Mouse (Mus musculus) bone marrow, adult 2 months (tissue): ENCODE data around the gene Stt3b. TPM values are rescaled to one million over a fixed set of nuclear protein-coding genes. Genes with fewer than 3 reads are reported as not detected.
"Not testable (repeated sequence)": the region's sequence is repeated elsewhere in the genome, so short reads cannot be mapped to it uniquely, and the experiment has no call there.

Experiments used
- H3K27ac ChIP-seq: fragments of 200-500 bp; 2 replicates; pipeline ENCODE4 v1.5.1; 2012; ENCODE audit warnings: low read depth, mild to moderate bottlenecking, control low read depth, inconsistent platforms, low read length; ENCODE audit not compliant: control insufficient read depth, poor library complexity, insufficient read depth
- H3K4me1 ChIP-seq: fragments of 200-500 bp; 2 replicates; pipeline ENCODE4 v1.6.1; 2011; ENCODE audit warnings: low read length; ENCODE audit not compliant: control insufficient read depth, insufficient read depth
- H3K4me3 ChIP-seq: fragments of 200-500 bp; replicated peaks from 2 replicates; pipeline ENCODE3; 2011; ENCODE audit warnings: mild to moderate bottlenecking, low read depth, low read length, control low read depth; ENCODE audit not compliant: control insufficient read depth
- CTCF ChIP-seq: fragments of 200-500 bp; IDR thresholded peaks from 2 replicates; pipeline ENCODE4 v1.5.1; 2011; ENCODE audit warnings: low read length, control low read depth; ENCODE audit not compliant: control insufficient read depth, insufficient read depth
- POLR2A ChIP-seq: fragments of 200-500 bp; IDR thresholded peaks from 2 replicates; pipeline ENCODE4 v1.6.1; 2011; ENCODE audit warnings: low read depth, mild to moderate bottlenecking, control low read depth, low read length, borderline replicate concordance; ENCODE audit not compliant: control insufficient read depth
- WGBS: fragments of 180-500 bp; shearing (Covaris S2); methylation state at CpG from one replicate; pipeline ENCODE4 v1.1.7; 2018; 5-methylcytosine and 5-hydroxymethylcytosine counted together
- polyA plus RNA-seq: library from polyadenylated mRNA; stranded (reverse); fragments of >200 nt; gene quantifications from 2 replicates; pipeline ENCODE4 v1.2.4, GENCODE M21; 2011; ENCODE audit warnings: low replicate concordance; ENCODE audit not compliant: missing spikeins, insufficient read depth, insufficient read length

Gene Stt3b
- polyA plus RNA-seq, 1 experiment: 23.9 TPM

DNA sequence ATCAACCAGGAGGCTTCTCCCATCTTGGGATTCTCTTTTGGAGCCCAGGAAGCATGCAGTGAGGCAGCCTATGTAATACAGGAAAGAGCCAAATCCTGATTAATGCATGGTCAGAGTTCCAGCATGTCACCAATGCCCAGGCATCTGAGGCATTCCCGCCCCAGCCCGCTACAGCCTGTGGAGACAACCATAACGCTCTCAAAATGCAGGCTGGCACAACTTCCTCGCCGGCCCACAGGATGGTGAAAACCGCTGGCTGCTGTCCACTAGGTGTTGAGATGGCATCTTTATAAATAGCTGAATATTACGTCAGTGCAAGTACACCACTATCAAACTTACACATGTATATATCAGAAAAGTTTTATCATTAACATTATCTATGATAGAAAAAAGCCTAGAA is 13.5 kb downstream of the Stt3b start:
- 37% methylated on average over 7 of the region's 7 CpGs for WGBS
- H3K4me1 ChIP-seq: no peaks in the 10 kb centered on the region; the same call in 1 of the 2 replicates
- H3K4me3 ChIP-seq: no peak overlapping the region
- TF ChIP-seq CTCF: no peak
- no peak for TF ChIP-seq POLR2A
- no peak overlapping the region for H3K27ac ChIP-seq

DNA sequence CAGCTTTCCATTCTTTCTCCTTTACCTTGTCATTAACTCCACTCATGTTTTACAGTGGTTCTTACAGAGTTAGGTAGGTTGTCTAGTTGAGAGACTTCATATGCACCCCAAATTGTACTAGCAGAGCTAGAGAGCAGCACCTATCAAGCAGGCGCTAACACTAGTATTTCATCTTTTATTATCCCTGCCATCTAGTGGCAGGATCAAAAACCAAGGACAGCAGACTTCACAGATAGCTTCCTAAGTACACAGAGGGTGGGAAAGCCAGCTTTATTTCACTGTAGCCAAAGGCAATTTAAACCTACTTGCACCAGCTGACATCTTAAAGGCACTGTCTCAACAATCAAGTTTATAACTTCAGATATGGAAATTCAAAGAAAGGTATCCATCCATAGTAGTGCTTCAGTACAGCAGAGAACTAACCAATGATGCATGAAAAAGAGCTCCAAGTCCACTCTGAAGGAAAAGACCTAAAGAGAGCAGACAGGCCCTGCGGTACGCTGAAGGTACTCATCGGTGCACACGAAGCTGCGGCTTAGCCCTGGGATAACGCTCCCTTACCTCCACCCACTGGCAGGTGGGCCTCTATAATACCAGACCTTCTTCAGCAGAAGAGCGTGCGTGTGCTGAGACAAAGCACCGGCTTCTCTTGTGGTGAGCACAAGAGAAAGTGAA is 16.2 kb downstream of the Stt3b start:
- H3K4me3 ChIP-seq: no peak overlapping the region
- no peak for TF ChIP-seq POLR2A
- no peak for TF ChIP-seq CTCF
- WGBS: 84% methylated on average over 10 of the region's 10 CpGs
- H3K27ac ChIP-seq: no peak overlapping the region
- no peaks in the 10 kb centered on the region; the same call in 1 of the 2 replicates for H3K4me1 ChIP-seq

- TF ChIP-seq CTCF (no peak), POLR2A (no peak)
- no peak overlapping the region for H3K27ac ChIP-seq
- WGBS: 88% methylated on average over 6 of the region's 6 CpGs
- no peak overlapping the region for H3K4me3 ChIP-seq
- no peaks in the 10 kb centered on the region; the same call in 1 of the 2 replicates for H3K4me1 ChIP-seq
Measured at GRCm38 (mm10) chr9:115287774-115288434, 22.3 kb downstream of the Stt3b start.

- Histone ChIP-seq H3K27ac (no peak overlapping the region), H3K4me3 (no peak overlapping the region), H3K4me1 (no peaks in the 10 kb centered on the region; the same call in 1 of the 2 replicates)
- WGBS: 92% methylated on average over 4 of the region's 4 CpGs
- TF ChIP-seq POLR2A: no peak
- no peak for TF ChIP-seq CTCF
Measured at GRCm38 (mm10) chr9:115284385-115284784, 25.8 kb downstream of the Stt3b start.

DNA sequence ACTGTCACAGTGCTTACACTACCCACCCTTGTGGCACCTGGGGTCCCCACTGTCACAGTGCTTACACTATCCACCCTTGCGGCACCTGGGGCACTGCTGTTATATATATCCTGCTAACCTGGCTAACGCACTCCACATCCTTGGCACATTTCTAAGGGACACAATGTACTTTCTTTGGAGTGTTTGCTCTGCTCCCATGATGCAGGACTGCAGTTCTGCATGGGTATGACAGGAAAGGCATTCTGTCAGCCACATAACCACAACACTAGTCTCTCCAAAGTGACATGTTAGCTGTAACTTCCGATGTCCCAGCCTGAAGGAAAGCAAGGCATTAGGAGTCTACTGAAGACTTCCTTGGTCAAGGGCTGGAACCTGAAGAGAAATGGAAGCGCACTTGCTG is 26.8 kb downstream of the Stt3b start:
- TF ChIP-seq POLR2A: no peak
- Histone ChIP-seq H3K4me3 (no peak overlapping the region), H3K27ac (no peak overlapping the region), H3K4me1 (no peaks in the 10 kb centered on the region; the same call in 1 of the 2 replicates)
- WGBS: 78% methylated on average over 4 of the region's 4 CpGs

DNA sequence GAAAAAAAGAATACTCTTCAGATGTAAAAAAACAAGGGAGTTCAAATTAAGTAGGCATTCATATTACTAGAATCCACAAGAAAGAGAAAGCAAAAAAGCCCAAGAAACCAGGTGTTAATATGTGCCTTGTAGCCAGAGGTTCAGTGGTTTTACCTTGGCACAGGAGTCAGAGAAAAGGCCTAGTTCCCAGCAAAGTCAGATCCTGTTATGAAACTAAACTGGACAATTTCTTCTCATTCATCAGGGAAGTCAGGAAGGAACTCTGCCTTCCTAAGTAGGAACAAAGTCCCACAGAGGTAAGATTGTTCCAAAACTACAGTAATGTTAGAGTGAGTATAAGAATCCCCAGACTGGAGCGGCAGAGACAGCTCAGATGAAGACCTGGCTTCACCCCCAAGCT is 31.6 kb downstream of the Stt3b start:
- WGBS: 87% methylated on average over 1 of the region's 1 CpGs
- no peak overlapping the region for H3K27ac ChIP-seq
- no peak overlapping the region for H3K4me3 ChIP-seq
- TF ChIP-seq POLR2A (no peak), CTCF (no peak)
- no peaks in the 10 kb centered on the region; the same call in 1 of the 2 replicates for H3K4me1 ChIP-seq

- WGBS: 90% methylated on average over 6 of the region's 6 CpGs
- H3K4me1 ChIP-seq: no peaks in the 10 kb centered on the region
- H3K4me3 ChIP-seq: no peak overlapping the region
- H3K27ac ChIP-seq: no peak overlapping the region
- no peak for TF ChIP-seq CTCF
- no peak for TF ChIP-seq POLR2A
Measured at GRCm38 (mm10) chr9:115274806-115275205, 35.4 kb downstream of the Stt3b start.

- TF ChIP-seq POLR2A (no peak), CTCF (no peak)
- no peak overlapping the region for H3K4me3 ChIP-seq
- H3K4me1 ChIP-seq: no peaks in the 10 kb centered on the region
- 91% methylated on average over 7 of the region's 7 CpGs for WGBS
- H3K27ac ChIP-seq: no peak overlapping the region
Measured at GRCm38 (mm10) chr9:115273095-115273649, 37.0 kb downstream of the Stt3b start.

DNA sequence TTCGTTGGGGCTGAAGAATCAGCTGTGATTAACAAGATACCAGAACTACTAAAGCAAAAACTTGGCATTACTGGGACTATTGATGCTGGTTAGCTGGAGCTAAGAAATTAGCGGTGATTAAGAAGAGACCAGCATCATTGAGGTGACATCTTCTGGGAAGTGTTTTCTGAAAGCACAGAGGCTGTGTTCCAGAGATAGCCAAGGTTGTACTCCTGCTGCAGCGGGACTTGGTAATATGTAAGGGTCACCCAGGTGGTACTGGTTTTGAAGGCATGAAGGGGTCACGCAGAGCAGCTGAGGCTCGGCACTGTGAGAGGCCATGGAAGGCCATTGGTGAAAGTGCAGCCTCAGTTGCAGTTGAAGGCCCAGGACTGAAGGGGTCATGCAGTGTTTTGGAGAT is 37.8 kb downstream of the Stt3b start:
- H3K27ac ChIP-seq, H3K4me1 ChIP-seq, H3K4me3 ChIP-seq: not testable (repeated sequence)
- WGBS: 87% methylated on average over 5 of the region's 5 CpGs
